Mouse (Mus musculus) ovary, postnatal 10 days (tissue): ENCODE measurements around the gene Per1.

Experiments used
- DNase-seq: peaks from one replicate; pipeline ENCODE4 v3.0.0; 2022; ENCODE audit warnings: low spot score

Gene Per1

DNA sequence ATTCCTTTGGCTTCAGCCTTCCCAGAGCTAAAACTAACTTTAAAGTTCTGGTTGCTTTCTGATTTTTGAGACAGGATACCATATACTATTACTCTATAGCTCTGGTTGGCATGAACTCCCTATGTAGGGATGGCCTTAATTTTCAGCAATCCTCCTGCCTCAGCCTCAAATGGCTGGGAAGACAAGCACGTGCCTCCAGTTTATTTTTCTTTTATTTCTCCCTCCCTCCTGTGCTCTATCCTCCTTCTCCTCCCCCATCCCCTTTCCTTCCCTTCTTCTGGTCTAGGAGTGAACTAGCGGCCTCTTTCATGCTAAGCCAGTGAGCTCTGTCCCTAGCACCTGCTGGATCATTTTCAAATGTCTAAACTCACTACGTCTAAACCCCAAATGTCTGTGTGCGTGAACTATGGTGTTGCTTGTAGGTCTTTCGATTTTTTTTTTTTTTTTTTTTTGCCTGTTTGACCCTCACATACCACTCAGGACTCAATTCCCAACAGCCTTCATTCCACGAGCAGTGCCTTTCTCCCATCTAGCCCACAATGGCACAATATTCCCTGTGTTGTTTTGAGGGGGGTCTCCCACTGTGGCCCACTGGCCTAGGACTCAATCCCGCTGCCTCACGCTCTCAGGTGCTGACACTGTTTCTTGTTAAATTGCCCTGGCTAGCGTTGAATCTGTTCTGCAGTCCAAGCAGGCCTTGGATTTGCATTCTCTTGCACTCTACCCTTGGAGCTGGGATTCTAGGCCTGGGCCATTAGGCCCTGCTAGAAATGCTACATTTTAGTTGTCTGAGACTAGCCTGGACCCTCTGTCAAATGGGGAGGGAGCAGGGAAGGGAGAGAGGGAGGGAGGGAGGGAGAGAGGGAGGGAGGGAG, 30.5 kb upstream of the Per1 start:
- no peak for DNase-seq

DNA sequence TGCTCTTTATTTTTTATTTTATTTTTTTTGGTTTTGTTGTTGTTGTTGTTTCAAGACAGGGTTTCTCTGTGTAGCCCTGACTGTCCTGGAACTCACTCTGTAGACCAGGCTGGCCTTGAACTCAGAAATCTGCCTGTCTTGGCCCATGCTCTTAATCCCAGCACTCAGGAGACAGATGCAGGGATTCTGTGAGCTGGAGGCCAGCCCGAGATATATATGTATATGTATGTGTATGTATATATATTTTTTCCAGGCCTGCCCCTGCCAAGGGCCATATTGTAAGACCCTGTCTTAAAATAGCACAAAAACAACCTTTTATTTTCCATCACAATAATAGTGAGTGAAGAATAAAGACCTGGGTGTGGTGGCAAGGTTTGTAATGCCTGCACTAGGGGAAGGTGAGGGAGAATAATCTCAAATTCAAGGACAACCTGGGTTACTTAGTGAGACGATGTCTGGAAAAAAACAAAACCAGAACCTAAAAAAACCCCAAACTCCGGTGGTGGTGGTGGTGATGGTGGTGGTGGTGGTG, 29.6 kb upstream of the Per1 start:
- DNase-seq, result no peak

DNA sequence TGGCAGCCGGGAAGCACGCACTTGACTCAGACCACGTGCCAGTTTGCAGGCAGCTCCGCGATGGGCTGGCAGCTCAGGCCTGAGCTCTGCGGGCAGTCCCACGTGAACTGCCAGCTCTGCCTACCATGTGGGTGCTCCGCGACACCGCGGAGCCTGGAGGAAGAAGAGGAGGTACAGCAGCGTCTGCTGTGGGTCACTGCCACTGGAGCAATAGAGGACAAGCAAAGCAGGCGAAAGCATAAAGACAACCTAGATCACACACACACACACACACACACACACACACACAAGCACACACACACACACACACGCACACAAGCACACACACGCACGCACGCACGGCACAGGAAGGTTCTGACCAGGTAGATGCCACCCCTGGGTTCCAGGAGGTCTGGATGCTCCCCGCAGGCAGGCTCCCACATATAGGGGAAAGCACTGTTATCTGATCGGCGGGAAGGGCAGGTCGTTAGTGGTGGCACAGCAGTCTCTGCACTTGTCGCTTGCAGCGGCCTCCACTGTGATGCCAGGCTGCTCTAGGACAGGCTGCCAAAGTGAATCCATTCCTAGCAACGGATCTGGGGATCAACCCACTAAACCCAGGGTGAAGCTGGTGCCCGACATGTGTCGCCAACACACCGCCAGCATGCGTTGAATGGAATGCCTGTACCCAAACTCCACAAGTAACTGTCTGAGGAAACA, 28.7 kb upstream of the Per1 start:
- DNase-seq, result no peak

DNA sequence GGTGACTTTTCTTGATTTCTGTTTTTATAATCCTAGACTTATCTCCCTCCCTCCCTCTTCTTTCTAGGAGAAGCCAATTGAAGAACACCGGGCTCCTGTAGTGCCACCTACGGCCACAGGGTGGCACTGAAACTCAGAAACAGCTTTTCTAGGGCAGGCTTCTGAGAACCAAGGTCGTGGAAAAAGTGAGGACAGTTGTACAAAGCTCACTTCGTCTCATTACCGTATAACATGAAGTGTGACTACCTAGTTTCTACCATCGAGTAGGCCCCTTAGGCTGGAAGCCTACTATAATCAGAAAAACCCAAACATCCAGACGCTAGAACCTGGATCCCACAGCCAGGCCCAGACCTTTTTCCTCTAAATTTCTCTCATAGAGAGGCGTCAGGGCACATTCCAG, 28.1 kb upstream of the Per1 start:
- peak; percentile 68 for DNase-seq

DNA sequence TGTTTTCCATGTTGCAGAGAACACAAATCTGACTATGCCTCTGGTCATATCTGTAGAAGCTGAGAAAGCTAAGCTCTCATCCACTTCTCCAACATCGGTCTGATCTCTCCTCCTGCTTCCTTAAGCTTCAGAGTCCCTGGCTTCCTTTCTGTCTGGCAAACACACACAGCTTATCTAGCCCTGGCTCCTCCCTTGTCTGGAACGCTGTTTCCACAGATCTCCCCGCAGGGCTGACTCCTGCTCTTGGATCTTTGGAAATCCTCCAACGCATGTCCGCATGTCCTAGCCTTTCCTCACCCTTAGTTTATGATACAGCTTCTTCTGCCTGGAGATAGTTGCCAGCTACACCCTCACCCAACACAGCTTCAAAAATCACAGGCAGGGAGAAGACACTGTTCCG, 27.4 kb upstream of the Per1 start:
- no peak for DNase-seq

DNA sequence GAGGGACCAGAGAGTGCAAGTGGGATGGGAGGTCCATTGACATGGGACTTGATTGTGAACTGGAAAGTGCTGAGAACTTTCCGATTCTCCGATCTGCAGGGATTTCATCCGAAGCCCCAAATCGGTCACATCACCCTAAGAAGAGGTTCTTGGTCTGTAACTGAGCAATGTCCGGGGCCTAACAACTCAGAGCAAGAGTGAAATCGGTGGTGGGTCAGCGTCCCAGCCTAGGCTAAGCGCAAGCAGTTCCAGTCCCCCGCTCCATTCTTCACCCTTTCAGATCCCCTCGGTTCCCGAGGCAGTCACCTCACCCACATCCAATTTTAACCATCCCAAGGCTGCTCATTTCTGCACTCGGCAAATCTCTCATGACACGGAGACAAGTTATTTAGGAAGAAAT, 24.9 kb upstream of the Per1 start:
- DNase-seq, result peak; percentile 36

DNA sequence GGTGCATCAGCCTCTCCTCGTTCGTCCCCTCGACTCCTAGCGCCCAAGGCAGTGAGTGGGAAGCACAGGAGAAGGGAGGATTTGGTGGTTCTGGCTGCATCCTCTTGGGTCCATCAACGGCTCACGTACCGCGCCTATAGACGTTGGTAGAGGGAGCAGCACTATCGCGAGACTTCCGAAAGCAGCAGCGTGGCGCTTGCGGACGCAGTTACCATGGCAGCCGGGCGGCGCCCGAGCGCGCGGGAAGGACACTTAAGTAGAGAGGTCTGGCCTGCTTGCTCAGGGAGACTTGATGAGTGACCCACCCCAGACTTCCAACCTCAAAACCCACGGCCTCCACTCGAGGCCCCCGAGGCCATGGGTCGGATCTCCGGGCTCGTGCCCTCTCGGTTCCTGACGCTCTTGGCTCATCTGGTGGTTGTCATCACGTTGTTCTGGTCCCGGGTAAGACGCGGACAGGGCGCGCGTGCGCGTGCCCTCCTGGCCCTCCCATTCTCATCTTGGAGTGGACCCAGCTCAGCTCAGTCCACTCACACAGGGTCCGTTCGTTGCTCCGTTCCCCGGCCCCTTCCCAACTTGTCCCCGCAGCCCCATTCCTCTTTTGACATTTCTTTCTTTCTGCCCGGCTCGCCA, 24.3 kb upstream of the Per1 start, which contains the start of gene Tmem107:
Gene Tmem107 (plus strand): TSS at position 217 of the 633 bp plus-strand sequence.
- DNase-seq, result peak; percentile 87

DNA sequence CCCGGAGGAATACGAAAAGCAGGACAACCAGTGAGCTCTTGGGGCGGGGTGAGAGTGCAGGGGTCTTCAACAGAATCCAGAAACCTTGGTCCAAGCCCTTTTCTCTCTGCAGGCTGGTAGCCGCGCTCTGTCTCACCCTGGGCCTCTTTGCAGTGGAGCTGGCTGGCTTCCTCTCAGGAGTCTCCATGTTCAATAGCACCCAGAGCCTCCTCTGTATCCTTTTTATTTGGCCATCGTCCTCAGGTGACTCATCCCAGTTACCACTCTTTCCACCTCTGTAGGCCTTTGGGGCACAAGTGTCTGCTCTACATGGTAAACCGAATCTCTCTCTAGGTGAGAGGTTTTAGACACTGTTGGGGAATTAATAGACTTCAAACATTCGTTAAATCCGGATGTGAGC, 23.8 kb upstream of the Per1 start:
- no peak for DNase-seq

DNA sequence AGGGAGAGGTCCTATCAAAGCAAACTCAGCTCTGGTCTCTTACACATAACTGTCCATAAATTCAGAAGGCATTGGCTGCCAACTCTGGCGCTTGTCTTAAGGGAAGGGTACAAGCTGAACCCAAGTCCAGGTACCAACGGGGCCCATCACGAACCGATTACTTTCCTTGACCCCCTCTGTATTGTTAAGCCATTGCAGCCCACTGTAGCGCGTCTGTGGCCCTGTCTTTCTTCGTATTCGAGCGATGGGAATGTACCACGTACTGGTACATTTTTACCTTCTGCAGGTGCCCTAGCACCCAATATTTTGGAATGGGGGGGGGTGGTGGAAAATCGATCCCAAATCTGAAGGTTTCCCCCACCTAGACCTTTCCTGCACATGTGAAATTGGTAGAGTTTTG, 22.8 kb upstream of the Per1 start:
- no peak for DNase-seq

DNA sequence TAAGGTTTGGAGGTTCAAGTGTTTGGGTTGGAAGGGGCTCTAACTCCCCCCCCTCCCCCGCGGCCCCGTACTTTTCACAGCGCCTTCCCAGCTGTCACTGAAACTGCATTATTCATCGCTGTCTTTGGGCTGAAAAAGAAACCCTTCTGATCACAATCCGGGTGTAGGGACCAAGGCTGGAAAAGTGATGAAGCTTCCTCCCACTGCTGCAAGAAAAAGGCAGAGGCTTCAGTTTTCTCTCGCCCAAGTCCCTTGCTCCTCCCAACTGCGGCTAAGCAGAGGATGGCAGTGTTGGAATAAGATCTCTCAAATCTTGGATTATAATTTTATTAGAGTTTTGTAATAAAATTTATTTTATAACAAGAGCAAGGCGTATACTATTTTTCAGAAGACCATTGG, 22.4 kb upstream of the Per1 start:
- DNase-seq, result no peak

DNA sequence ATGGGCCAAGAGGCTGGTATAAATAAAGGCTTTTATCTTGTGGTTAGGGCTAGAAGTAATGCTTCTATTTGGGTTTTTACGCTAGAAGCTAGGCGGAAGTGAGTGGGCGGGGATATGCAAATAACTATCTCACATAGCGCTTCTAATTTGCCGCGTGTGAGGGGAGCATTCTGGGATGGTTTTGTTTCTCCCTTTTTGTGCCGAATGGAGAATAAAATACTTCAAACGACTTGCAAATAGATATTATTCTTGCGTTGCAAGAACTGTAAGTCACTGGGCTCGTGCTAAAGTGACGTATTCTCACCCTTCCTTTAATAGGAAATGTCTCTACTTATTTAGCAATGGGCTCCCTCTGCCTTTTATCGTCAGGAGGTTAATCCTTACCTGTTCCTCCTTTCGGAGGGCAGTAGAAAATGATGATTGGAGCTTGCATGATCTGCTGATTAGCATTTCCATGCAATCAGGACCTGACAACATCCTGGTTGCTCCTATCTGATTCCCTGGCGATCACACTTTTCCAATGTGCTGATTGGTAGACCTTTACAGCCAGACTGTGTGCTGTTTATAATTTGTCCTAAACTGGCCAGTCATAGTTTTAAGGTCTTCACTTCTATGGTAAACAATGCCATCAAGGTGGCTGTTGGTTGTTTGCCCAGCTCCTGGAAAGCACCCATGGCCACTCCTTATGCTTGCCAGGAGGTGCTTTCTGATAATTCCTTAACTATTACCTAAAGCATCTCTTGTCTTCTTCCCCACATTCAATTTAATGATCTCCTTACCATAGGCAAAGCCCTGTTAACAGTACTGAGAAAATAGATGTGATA, 21.7 kb upstream of the Per1 start:
- peak; percentile 71 for DNase-seq

DNA sequence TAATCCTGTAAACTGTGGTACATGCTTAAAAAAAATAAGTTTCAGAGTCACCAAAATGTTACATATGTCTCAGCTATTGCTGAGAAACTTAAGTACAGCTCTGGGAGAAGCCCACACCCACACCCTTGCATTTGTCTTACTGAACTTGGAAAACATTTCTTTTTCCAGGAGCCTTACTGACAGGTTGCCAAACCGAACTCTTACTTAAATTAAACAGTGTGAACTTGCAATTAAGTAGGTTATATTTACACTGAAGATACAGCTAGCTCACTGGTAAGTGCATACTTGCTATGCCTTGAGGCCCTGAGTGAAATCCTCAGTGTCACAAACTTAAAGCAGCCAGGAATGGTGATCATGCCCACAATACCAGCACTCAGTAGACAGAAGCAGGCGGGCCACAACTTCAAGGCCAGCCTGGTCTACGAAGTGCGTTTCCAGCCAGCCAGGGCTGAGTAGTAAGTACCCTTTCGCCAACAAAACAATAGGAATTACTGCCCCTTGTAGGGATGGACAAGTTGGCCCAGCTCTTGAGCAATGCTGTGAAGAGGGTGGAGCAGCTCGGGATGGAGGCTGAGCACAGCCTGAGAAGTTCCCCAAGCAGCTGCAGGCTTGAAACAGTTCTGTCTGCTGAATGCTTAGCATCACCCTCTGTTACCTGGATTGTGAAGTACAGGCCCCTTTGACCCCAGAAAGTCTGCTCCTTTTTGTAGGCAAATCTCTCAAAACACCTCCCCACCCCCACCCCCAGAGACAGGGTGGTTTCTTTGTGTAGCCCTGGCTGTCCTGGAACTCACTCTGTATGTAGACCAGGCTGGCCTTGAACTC, 20.9 kb upstream of the Per1 start:
- no peak for DNase-seq

DNA sequence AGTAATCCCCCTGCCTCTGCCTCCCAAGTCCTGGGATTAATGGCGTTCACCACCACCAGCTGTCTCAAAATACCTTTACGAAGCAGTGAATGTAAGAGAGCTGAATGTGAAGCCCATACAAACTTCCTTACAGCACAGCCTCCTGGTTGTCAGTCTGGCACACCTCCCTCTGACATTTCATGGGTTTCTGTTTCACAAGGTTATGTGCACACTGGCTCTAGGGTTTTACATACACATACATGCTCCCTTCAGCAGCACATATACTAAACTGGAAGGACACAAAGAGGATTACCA, 20.3 kb upstream of the Per1 start:
- DNase-seq, result no peak

DNA sequence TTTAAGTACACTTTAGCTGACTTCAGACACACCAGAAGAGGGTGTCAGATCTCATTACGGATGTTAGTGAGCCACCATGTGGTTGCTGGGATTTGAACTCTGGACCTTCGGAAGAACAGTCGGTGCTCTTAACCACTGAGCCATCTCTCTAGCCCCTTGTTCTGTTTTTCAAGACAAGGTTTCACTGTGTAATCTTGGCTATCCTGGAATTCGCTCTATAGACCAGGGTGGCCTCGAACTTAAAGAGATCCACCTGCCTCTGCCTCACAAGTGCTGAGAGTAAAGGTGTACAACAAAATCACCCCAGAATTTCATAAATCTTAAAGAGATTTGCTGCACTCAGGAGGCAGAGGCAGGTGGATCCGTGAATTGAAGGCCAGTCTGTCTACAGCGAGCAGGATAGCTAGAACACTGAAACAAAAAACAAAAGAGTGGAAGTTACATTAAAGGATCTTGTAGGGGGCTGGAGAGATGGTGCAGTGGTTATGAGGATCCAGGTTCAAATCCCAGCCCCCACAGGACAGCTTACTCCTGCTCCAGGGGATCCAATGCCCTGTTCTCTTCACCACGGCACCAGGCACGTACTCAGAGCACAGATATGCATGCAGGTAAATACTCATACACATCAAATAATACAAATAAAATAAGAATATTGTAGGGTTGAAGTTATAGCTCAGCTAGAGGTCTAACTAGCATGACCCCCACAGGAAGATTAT, 19.1 kb upstream of the Per1 start:
- DNase-seq, result no peak

DNA sequence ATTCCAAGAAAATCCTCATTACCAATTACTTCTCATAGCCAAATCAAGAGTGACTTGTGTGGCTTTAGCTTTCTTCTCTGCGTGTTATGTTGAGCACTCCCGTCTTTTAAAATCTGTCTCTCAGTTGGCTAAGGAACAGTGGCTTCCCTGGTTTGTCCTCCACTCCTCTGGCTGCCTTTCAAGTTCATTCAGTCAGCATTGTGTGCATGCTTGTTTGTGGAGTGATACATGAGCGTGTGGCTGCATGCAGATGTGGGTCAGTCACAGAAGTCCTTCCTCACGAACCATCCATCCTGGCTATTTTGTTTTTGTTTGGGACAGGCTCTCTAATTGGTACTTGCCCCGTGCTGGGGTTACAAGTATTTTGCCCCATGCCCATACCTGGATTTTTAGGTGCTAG, 18.4 kb upstream of the Per1 start:
- no peak for DNase-seq

DNA sequence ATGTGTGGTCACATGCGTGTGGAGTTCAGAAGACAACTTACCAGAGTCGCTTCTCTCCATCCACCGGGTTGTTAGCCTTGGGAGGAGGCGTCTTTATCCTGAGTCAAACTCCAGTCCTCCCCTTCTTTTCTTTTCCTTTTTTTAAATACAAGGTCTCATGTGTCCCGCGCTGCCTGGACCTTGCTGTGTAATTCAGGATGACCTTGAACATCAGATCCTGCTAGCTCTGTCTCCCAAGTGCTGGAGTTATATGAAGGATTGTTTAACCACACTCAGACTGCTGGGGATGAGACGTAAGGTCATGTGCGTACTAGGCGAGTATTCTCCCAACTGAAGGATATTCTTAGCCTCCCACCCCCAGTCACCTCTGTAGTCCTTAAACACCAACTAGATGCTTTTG, 17.7 kb upstream of the Per1 start:
- no peak for DNase-seq

DNA sequence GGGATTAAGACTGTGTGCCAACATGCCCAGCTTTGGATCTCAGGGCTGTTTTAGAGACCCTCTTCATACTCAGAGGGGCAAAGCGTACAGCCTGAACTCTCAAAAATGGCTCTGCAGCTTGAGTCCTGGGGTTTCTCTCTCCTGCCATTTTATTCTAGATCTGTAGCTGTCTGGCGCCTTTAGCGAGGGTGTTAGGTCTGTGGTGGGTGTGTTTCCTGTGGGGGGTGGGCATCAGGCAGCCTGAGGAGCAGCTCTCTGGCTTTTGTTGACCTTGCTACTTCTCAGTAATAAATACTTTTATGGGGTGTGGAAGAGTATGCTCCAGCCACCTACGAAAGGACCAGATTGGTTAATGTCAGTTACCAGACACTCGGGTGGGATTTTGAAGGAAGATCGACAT, 17.0 kb upstream of the Per1 start:
- DNase-seq, result no peak

DNA sequence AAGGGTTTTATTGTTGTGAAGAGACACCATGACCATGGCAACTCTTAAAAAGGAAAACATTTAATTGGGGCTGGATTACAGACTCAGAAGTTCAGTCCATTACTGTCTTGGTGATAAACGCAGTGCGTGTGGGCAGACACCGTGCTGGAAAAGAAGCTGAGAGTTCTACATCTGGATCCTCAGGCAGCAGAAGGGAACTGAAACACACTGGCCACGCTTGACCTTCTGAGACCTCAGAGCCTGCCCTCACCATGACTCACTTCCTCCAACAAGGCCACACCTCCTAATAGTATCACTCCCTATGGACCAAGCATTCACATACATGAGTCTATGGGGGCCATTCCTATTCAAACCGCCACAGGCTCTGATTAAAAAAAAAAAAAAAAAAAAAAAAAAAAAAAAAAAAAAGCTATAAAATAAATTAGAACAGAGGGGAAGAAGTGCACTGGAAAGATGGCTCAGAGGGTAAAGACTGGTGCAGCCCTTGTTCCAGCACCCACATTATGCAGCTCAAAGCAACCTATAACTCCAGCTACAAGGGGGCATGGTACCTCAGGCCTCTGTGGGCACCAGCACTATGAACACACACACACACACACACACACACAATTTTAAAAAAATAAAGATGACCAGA, 16.1 kb upstream of the Per1 start:
- DNase-seq, result no peak

DNA sequence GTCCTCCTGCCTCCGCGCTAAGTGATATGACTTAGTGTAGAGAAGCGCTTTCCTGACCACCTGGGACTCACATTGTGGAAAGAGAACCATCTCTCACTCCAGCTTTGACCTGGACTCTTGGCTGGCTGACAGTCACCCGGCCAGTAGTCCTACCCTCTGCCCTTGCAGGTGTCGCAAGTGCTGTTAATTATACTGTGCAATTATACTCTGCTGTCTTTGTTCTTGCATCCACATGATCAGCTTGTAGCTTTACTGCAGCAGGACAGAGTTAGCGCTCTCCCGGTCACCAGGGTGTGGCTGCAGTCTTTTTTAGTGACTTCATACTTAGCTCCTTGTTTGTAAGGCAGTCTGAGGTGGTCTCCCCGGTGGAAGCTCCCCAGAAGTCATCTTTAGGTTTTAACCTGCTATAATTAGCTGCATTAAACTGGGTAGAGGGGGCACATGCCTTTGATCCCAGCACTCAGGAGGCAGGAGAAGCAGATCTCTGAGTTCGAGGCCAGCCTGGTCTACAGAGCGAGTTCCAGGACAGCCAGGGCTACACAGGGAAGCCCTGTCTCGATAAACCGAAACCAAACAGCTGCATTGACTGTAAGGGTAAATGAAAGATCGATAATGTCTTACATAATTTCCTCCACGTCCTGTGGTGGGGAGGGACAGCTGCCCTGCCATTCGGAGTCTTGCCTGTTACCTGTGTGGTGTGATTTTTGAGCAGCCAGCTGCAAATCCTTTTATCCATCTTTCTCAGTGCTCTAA, 14.7 kb upstream of the Per1 start:
- no peak for DNase-seq
